Mouse (Mus musculus): ENCODE measurements around the gene Rab1a. TPM values are rescaled to one million over a fixed set of nuclear protein-coding genes. Genes with fewer than 3 reads are reported as not detected.
"Not testable (repeated sequence)": the region's sequence is repeated elsewhere in the genome, so short reads cannot be mapped to it uniquely, and the experiment has no call there.

Rab1a gene
- polyA plus RNA-seq, 1 experiment from 2014 or later, result 130 TPM

- peak overlapping the region; percentile 99 for H3K9ac ChIP-seq
- 34% methylated on average over 7 of the region's 7 CpGs for WGBS (ENCODE audit: insufficient replicate concordance)
- ATAC-seq, result no peak
Measured at GRCm38 (mm10) chr11:20202299-20203011, 1.2 kb downstream of the Rab1a start.

GRCm38 (mm10) chr11:20204321-20204720, 3.1 kb downstream of the Rab1a start:
- no peak overlapping the region for H3K27ac ChIP-seq
- H3K36me3 ChIP-seq, result peaks cover 9% of the 10 kb centered on the region
- WGBS (ENCODE audit: insufficient replicate concordance), result 66% methylated on average over 2 of the region's 2 CpGs
- H3K4me2 ChIP-seq, result peak overlapping the region; percentile 8
- H3K27me3 ChIP-seq (replicated peaks), result no peaks in the 10 kb centered on the region
- peaks cover 74% of the 10 kb centered on the region for H3K4me1 ChIP-seq
- no peak overlapping the region for H3K4me3 ChIP-seq
- no peak for ATAC-seq
- H3K9me3 ChIP-seq (replicated peaks), result no peaks in the 10 kb centered on the region
- no peak overlapping the region for H3K9ac ChIP-seq

More at GRCm38 (mm10) chr11:20202299-20203011, 1.2 kb downstream of the Rab1a start:
- Histone ChIP-seq H3K4me2 (peak overlapping the region; percentile 80), H3K27me3 (replicated peaks) (no peaks in the 10 kb centered on the region), H3K4me1 (peaks cover 58% of the 10 kb centered on the region), H3K9me3 (replicated peaks) (no peaks in the 10 kb centered on the region), H3K36me3 (no peaks in the 10 kb centered on the region), H3K4me3 (peak overlapping the region; percentile 96), H3K27ac (no peak overlapping the region)

- Histone ChIP-seq H3K9me3 (replicated peaks) (no peaks in the 10 kb centered on the region), H3K9ac (no peak overlapping the region), H3K27ac (no peak overlapping the region), H3K27me3 (replicated peaks) (no peaks in the 10 kb centered on the region), H3K36me3 (peaks cover 9% of the 10 kb centered on the region), H3K4me1 (peaks cover 77% of the 10 kb centered on the region), H3K4me3 (no peak overlapping the region), H3K4me2 (peak overlapping the region; percentile 30)
- no peak for ATAC-seq
- 49% methylated on average over 9 of the region's 9 CpGs for whole genome bisulfite sequencing (ENCODE audit: insufficient replicate concordance)
Measured at GRCm38 (mm10) chr11:20204870-20205446, 3.7 kb downstream of the Rab1a start.

- no peak for ATAC-seq
- peaks cover 9% of the 10 kb centered on the region for H3K36me3 ChIP-seq
- peaks cover 77% of the 10 kb centered on the region for H3K4me1 ChIP-seq
- H3K9ac ChIP-seq, result no peak overlapping the region
- H3K27me3 ChIP-seq (replicated peaks), result no peaks in the 10 kb centered on the region
- no peak overlapping the region for H3K27ac ChIP-seq
- 73% methylated on average over 4 of the region's 4 CpGs for WGBS (ENCODE audit: insufficient replicate concordance)
- H3K9me3 ChIP-seq (replicated peaks), result no peaks in the 10 kb centered on the region
- H3K4me3 ChIP-seq, result no peak overlapping the region
- no peak overlapping the region for H3K4me2 ChIP-seq
Measured at GRCm38 (mm10) chr11:20205538-20205937, 4.3 kb downstream of the Rab1a start.

- Histone ChIP-seq H3K4me1 (peaks cover 86% of the 10 kb centered on the region), H3K4me2 (no peak overlapping the region), H3K9me3 (replicated peaks) (no peaks in the 10 kb centered on the region)
Measured at GRCm38 (mm10) chr11:20206626-20207223, 5.5 kb downstream of the Rab1a start.

GRCm38 (mm10) chr11:20207589-20207988, 6.4 kb downstream of the Rab1a start:
- peaks cover 89% of the 10 kb centered on the region for H3K4me1 ChIP-seq
- no peaks in the 10 kb centered on the region for H3K27me3 ChIP-seq (replicated peaks)
- H3K4me2 ChIP-seq, result no peak overlapping the region
- no peak for ATAC-seq
- 60% methylated on average over 2 of the region's 2 CpGs for WGBS (ENCODE audit: insufficient replicate concordance)
- no peaks in the 10 kb centered on the region for H3K9me3 ChIP-seq (replicated peaks)
- H3K36me3 ChIP-seq, result peaks cover 9% of the 10 kb centered on the region
- no peak overlapping the region for H3K4me3 ChIP-seq
- H3K27ac ChIP-seq, result no peak overlapping the region
- H3K9ac ChIP-seq, result no peak overlapping the region

More at GRCm38 (mm10) chr11:20206626-20207223, 5.5 kb downstream of the Rab1a start:
- 31% methylated on average over 2 of the region's 2 CpGs for WGBS (ENCODE audit: insufficient replicate concordance)
- no peaks in the 10 kb centered on the region for H3K27me3 ChIP-seq (replicated peaks)
- H3K4me3 ChIP-seq, result no peak overlapping the region
- H3K27ac ChIP-seq, result 0 out of 2 replicates have a peak overlapping the region, but pooled peaks have one; percentile 11
- ATAC-seq, result no peak
- no peak overlapping the region for H3K9ac ChIP-seq
- peaks cover 9% of the 10 kb centered on the region for H3K36me3 ChIP-seq

GRCm38 (mm10) chr11:20211838-20212237, 10.6 kb downstream of the Rab1a start:
- Histone ChIP-seq H3K4me1 (peaks cover 57% of the 10 kb centered on the region), H3K4me3 (no peak overlapping the region), H3K9ac (no peak overlapping the region), H3K27ac (no peak overlapping the region), H3K27me3 (replicated peaks) (no peaks in the 10 kb centered on the region), H3K4me2 (no peak overlapping the region), H3K36me3 (peaks cover 28% of the 10 kb centered on the region), H3K9me3 (replicated peaks) (no peaks in the 10 kb centered on the region)
- WGBS (ENCODE audit: insufficient replicate concordance), result 38% methylated on average over 2 of the region's 2 CpGs
- no peak for ATAC-seq

GRCm38 (mm10) chr11:20214779-20215178, 13.5 kb downstream of the Rab1a start:
- peaks cover 48% of the 10 kb centered on the region for H3K36me3 ChIP-seq

GRCm38 (mm10) chr11:20216415-20216814, 15.2 kb downstream of the Rab1a start:
- H3K27me3 ChIP-seq (replicated peaks), result no peaks in the 10 kb centered on the region
- no peak for ATAC-seq
- WGBS (ENCODE audit: insufficient replicate concordance), result 79% methylated on average over 4 of the region's 4 CpGs

More at GRCm38 (mm10) chr11:20214779-20215178, 13.5 kb downstream of the Rab1a start:
- Histone ChIP-seq H3K9ac (no peak overlapping the region), H3K9me3 (replicated peaks) (no peaks in the 10 kb centered on the region), H3K4me2 (no peak overlapping the region), H3K27me3 (replicated peaks) (no peaks in the 10 kb centered on the region), H3K4me1 (peaks cover 32% of the 10 kb centered on the region), H3K4me3 (no peak overlapping the region), H3K27ac (no peak overlapping the region)
- 94% methylated on average over 1 of the region's 1 CpGs for WGBS (ENCODE audit: insufficient replicate concordance)
- no peak for ATAC-seq

GRCm38 (mm10) chr11:20217227-20217626, 16.0 kb downstream of the Rab1a start:
- no peak for ATAC-seq
- no peaks in the 10 kb centered on the region for H3K9me3 ChIP-seq (replicated peaks)
- peaks cover 12% of the 10 kb centered on the region for H3K4me1 ChIP-seq
- H3K36me3 ChIP-seq, result peaks cover 67% of the 10 kb centered on the region
- H3K27ac ChIP-seq, result no peak overlapping the region
- no peak overlapping the region for H3K4me3 ChIP-seq
- H3K9ac ChIP-seq, result no peak overlapping the region
- H3K27me3 ChIP-seq (replicated peaks), result no peaks in the 10 kb centered on the region
- no peak overlapping the region for H3K4me2 ChIP-seq
- 87% methylated on average over 1 of the region's 1 CpGs for WGBS (ENCODE audit: insufficient replicate concordance)

More at GRCm38 (mm10) chr11:20216415-20216814, 15.2 kb downstream of the Rab1a start:
- no peaks in the 10 kb centered on the region for H3K9me3 ChIP-seq (replicated peaks)
- H3K27ac ChIP-seq, result no peak overlapping the region
- H3K4me3 ChIP-seq, result no peak overlapping the region
- H3K4me1 ChIP-seq, result peaks cover 18% of the 10 kb centered on the region
- no peak overlapping the region for H3K4me2 ChIP-seq
- H3K36me3 ChIP-seq, result peaks cover 62% of the 10 kb centered on the region
- no peak overlapping the region for H3K9ac ChIP-seq

GRCm38 (mm10) chr11:20221671-20222070, 20.4 kb downstream of the Rab1a start:
- H3K27ac ChIP-seq; H3K9ac ChIP-seq; H3K27me3 ChIP-seq (replicated peaks); ATAC-seq; H3K9me3 ChIP-seq (replicated peaks); H3K4me1 ChIP-seq; H3K4me3 ChIP-seq; H3K4me2 ChIP-seq: not testable (repeated sequence)
- 82% methylated on average over 1 of the region's 1 CpGs for WGBS (ENCODE audit: insufficient replicate concordance)
- peaks cover 91% of the 10 kb centered on the region for H3K36me3 ChIP-seq

GRCm38 (mm10) chr11:20224196-20224595, 23.0 kb downstream of the Rab1a start:
- peaks cover 88% of the 10 kb centered on the region for H3K36me3 ChIP-seq
- ATAC-seq, result no peak
- no peak overlapping the region for H3K27ac ChIP-seq
- WGBS (ENCODE audit: insufficient replicate concordance), result 81% methylated on average over 6 of the region's 6 CpGs
- H3K4me3 ChIP-seq, result no peak overlapping the region
- no peak overlapping the region for H3K9ac ChIP-seq
- H3K9me3 ChIP-seq (replicated peaks), result no peaks in the 10 kb centered on the region
- H3K4me2 ChIP-seq, result no peak overlapping the region
- H3K27me3 ChIP-seq (replicated peaks), result no peaks in the 10 kb centered on the region
- H3K4me1 ChIP-seq, result peaks cover 2% of the 10 kb centered on the region; the same call in 1 of the 2 replicates

All from liver, embryonic 12.5 days (tissue).